Mouse (Mus musculus) frontal cortex, adult (tissue): ENCODE results near the gene Hsf4.

ENCODE experiments used
- ATAC-seq: cut with Nextera tagmentation; 2 replicates; pipeline ENCODE4 v1.9.2; 2017; ENCODE audit warnings: mild to moderate bottlenecking, moderate library complexity, mixed read lengths; ENCODE audit not compliant: low TSS enrichment

Gene Hsf4

DNA sequence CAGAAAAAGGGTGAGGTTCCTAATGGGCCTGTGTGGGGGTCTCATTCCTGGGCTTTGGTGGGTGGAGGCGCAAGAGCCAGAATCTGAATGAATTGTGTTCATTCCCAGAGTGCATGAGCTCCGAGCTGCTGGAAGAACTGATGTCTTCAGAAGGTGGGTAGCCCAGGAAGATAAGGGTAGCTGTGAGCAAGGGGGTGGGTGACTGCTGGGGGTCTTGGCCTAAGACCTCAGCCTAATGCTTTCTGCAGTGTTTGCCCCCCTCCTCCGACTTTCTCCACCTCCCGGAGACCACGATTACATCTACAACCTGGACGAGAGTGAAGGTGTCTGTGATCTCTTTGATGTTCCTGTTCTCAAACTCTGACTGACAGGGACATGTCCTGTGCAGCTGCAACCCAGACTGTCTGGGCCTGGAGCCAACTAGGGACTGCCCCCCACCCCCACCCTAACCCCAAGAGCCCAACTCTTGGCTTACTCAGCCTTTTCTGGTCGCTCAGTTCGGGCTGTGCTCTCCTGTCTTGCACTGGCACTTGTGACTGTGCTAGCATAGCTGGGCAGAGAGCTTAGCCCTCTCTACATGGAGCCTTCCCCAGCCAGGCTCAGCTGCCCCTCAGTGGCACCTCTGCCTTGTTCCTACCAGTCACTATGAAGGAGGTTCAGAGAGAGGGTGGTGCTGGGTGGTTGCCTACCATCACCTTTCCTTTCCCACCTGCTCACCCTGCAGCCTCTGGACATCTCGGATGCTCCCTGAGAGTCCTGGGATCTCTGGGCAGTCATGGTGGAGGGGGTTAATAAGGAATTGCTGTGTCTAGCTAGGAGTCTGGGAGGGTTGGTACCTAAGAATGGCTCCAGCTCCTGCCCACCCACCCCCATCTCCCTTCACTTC lies 35.0 kb downstream of the Hsf4 start:
- ATAC-seq, result peak; percentile 28

DNA sequence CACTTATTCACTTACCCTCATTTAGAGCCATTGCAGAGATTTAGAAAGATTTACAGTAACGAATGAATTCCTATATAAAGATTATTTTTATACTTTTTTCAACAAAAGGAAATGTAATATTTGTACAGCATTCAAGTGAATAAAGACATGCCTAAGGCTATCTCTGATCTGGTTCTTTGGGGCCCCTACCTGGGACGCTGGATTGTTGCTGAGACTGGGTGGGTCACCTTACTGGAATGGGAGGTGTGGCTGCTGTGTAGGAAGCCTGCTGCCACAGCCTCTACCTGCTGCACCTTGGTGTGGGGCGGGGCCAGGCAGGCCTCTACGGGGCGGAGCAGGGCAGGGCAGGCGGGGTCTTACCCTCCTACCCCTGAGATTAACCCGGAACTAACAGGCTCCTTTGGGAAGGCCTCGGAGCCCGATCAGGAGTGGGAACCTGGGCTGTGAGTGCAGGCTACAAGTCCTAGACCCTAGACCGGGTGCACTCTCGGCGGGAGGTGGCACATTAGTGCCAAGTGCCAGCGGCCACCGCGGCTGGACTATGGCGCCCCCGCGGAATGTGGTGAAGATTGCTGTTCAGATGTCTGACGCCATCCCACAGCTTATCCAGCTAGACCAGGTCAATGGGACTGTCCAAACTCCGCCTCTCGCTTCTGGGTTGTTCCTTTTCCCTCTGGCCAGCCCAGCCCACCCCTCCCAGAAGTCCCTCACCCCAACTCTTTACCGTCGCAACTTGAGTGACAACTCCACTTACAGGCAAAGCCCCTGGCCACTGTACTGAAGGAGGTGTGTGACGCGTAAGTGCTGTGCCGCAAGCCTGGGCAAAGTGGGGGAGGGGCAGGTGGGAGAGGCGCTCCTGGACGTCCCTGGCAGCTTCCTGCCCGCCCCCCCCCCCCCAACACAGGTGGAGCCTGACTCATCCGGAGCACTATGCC lies 35.9 kb downstream of the Hsf4 start, which contains the start of gene Elmo3:
TSS of gene Elmo3 (plus strand) at position 391 of the 935 bp plus-strand sequence.
- ATAC-seq, result peak; percentile 22

DNA sequence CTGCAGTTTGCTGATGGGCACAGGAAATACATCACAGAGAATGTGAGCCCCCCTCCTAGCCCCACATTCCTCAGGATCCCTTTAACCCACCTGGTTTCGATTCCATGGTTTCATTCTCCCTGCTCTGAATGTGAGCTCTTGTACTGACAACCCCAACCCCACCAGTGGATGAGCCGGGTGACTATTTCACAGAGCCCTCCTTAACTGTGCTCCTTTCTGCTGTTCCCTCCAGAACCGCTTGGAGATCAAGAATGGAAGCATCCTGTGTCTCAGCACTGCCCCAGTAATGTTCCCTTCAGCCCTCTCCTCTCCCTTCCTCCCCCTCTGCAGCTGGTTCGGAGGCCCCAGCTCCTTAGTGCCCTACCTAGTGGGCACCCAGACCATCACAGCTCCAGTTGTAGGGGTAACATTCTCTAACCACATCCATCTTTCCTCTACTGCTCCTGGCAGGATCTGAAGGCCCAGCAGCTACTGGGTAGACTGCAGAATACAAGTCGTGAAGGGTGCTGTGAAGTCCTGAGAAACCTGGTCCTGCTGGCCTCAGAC lies 36.6 kb downstream of the Hsf4 start:
- ATAC-seq, result peak; percentile 45

DNA sequence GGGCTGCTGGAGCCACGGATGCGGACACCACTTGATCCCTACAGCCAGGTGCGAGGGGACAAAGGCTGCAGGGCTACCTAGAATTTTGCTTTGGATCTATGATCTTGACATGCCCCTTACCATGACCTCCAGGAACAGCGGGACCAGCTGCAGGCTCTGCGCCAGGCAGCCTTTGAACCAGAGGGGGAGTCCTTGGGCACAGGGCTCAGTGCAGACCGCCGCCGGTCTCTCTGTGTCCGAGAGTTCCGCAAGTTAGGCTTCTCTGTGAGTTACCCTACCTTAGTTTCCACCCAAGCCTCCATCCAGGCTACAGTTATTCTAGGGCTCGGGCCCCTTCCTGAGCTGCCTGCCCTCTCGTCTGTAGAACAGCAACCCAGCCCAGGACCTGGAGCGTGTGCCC lies 38.1 kb downstream of the Hsf4 start:
- no peak for ATAC-seq

DNA sequence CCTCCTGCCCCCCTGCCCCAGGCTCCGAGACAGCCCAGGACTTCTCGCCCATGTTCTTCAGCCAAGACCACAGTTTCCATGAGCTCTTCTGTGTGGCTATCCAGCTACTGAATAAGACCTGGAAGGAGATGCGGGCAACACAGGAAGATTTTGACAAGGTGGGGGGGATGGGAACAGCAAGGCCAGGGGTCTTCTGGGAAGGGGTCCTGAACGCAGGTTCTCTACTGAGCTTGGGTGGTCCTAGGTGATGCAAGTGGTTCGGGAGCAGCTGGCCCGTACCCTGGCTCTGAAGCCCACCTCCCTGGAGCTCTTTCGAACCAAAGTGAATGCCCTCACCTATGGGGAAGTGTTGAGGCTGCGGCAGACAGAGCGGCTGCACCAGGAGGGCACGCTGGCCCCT lies 38.8 kb downstream of the Hsf4 start:
- no peak for ATAC-seq

DNA sequence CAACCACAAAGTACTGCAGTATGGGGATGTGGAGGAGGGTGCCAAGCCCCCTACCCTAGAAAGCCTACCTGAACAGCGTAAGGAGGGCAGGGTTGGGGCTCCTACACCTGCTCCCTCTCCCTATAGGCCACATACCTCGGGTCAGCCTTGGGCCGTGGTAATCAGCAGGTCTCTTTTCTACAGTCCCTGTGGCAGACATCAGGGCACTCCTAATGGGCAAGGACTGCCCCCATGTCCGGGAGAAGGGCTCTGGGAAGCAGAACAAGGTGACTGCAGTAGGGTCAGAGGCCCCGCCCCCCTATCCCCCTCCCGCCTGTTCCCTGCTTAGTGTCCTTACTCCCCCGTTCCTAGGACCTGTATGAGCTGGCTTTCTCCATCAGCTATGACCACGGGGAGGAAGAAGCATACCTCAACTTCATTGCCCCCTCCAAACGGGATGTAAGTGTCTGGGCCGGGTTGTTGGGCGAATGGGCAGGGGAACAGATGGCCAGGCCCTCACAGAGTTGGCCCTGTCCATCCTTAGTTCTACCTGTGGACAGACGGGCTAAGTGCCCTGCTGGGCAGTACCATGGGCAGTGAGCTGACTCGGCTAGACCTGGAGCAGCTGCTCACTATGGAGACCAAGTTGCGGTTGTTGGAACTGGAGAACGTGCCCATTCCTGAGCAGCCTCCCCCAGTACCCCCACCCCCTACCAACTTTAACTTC lies 39.7 kb downstream of the Hsf4 start:
- ATAC-seq, result no peak

DNA sequence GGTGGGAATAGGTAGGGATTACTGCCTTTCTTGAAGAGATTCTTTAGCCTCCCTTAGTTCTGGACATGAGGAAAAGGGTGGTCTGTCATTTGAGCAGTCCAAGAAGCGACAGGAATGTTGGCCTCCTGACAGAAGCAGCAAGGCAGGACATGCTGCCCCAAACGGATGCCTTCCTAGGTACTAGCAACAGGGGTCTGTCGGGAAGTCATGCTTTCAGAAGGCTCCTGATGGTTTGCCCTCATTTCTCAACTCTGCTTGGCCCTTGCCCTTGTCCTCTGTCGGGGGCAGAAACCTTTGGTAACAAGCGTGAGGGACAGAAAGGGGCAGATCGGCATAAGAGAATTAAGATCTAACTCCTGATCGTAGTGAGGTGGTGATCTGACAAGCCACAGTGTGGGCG lies 40.5 kb downstream of the Hsf4 start:
- no peak for ATAC-seq

DNA sequence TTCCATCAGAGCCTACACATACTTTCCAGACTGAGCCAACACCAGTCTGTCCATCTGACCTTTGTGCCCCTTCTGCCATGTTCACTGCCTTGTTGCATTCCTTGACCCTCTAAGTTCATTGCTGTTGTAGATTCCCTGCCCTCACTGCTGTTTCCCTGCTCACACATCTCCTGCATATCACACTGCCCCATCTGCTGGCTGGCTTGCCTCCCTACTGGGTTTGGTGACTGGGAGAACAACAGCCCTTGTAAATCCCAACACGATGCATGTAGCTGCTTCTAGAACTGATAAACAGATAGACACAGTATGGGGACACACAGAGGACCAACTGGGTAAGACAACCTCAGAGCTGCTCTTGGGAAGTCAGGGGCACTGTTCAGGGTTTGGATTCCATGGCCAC lies 42.1 kb downstream of the Hsf4 start:
- ATAC-seq, result no peak

DNA sequence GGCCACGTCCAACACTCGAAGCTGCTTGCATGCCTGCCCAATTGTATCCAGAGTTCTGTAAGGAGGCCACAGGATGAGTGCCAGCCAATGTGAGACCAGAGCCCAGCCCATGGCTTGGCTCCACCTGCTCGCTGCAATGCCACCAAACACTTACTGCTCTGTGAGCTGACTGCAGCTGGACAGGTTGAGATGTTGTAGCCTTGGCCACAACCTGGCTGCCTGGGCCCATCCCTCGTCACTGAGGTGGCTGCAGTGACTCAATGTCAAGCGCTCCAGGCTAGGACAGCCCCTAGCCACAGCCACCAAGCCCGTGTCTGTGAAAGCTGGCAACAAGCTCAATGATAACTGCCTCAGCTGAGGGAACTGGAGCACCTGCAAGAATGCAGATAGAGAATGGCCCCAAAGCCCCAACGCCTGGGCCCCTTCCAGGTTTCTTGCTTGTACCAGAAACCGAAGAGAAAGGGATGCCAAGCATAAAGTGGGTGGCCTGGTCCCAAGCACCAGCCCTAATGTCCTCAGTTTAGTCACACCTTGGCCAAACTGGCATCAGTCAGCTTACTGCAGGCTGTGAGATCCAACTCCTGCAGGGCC lies 43.4 kb downstream of the Hsf4 start:
- no peak for ATAC-seq

DNA sequence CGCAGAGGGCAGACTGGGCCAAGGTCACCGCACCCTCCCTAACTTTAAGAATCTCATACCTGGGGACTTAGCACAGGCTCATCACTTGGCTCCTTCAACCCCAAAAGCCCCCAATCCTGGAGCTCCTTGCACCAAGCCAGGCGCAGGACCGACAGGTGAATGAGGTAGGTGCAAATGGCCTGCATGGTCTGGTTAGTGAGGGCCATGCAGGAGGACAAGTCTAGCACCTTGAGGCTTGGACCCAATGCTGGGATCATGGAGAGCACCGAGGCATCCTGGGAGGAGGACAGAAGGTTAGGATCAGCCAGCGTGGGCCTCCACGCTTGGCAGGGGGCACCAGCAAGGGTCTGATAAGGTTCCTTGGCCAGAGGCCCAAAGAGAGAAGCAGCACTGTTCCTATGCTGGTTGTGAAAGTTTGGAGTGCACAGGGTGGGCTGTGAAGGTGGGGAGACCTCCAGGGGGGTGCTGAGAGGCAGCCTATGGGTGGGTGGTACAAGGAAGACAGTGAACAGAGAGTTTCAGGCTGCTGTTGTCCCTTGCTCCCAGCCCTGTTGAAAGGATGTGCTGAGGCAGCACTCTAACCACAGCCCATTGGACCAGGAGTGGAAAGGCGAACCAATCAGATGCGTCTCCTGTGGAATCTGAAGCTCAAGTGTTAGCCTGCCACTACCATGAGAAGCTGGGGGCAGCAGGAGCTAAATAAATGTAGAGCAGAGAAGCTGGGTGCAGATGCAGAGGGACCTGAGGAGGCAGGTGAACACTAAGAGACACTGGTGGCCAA lies 44.2 kb downstream of the Hsf4 start:
- no peak for ATAC-seq

DNA sequence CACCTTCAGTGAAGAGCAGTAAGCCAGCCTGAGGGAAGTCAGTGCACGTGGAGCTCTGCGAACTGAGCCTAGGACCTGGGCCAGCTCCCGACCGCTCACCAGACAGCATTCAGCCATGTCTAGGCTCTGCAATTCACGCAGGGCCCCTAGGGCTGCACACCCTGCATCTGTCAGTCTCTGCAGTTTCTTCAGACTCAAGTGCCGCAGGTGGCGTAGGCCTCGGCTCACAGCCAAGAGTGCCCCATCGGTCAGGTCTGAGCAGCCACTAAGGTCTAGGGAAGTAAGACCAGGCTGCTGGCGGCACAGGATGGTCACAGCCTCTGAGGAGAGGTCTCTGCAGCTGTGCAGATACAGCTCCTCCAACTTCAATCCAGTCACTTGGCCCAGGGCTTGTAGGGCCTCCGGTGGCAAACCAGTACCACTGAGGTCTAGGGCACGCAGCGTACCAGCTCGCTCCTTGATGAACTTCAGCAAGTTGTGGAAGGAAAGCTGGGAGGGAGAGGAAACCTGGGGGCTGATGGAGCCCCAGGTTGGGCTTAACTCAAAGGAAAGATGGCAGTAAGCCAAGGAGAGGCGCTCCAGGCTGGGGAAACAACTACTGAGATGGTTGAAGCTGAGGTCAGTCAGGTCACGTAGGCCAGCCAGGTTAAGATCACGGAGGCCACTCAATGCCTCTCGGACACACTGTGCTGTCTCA lies 45.6 kb downstream of the Hsf4 start:
- no peak for ATAC-seq

DNA sequence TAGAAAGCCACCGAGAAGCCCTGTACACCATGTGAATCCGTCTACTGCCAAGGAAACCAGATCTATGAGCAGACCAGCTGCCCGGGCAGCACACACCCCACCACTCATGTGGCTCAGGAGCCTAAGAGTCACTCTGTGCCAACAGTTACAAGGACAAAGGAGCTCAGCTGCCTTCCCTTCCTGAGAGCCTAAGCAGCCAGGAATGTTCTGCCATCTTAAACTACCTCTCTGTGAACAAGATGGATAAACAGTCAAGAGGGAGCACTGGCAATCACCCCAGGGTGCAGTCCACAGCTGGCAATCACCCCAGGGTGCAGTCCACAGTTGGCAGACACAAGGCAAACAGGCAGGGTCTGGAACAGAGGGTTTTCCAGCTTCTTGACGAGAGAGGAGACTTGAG lies 48.3 kb downstream of the Hsf4 start:
- ATAC-seq, result no peak

DNA sequence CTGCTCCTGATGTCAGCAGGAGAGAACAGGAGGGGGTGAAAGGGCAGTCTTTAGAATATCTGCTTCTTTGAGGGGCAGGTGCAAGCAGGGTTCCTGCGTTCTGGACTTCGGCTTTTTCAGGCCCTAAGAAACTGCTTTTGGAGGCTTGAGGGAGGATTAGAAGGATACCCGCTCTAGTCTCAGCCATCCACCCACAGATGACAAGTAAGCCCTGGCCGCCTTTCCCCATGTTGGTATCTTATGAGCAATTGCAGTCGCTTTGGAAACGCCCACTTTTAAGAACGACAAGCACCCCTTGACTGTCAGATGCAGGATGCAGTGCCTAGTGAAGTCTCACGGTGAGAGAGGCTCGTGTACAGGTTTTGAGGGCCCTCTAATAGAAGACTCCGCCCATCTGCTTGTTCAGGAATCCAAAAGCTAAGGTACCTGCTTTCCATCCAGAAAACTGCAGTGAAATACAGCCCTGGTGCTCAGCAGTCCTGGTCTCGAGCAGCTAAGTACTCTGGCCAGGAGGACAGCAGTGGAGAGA lies 49.1 kb downstream of the Hsf4 start:
- ATAC-seq, result peak; percentile 58; the same call in 1 of the 2 replicates

DNA sequence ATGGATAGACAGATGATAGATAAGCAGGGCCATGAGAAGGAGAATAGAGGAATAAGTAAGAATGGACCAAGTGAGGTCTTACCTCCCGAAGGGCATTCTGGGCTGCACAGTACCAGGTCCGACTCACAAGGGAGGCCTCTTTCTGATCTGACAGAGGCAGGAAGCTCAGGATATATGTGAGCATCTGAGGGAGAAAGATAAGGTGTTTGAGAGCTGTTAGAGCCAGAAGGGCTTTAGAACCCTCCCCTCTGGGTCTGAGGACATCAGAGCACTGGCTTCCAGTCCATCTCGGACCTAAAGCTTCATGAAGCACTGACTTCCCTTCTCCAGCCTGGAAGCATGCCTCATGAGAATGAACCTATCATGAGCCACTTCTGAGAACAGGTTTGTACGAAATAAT lies 53.6 kb downstream of the Hsf4 start:
- no peak for ATAC-seq
